ENCODE assay signal across 7 mouse cellular contexts in genomic region chr4:95052025-95052899, GRCm38 (mm10). TPM values are rescaled to one million over a fixed set of nuclear protein-coding genes. Genes with fewer than 3 reads are reported as not detected.
DNase-seq lines count a peak whose midpoint lies in the region; ATAC-seq and TF ChIP-seq lines count a peak whose summit lies in the region.

Gene Jun (minus strand): TSS chr4:95052222.

- H3K9ac ChIP-seq in intestine, postnatal 0 days (ENCODE audit: low read depth, low read length): peak within 1 kb of the TSS; percentile 99
- peak within 1 kb of the TSS; percentile 78 for H3K9ac ChIP-seq in midbrain, embryonic 12.5 days (replicated peaks)

- H3K27ac ChIP-seq in embryonic facial prominence, embryonic 10.5 days (replicated peaks): peak within 1 kb of the TSS; percentile 96
- peak within 1 kb of the TSS; percentile 99 for H3K27ac ChIP-seq in intestine, postnatal 0 days (ENCODE audit: low read depth, low read length)
- peak within 1 kb of the TSS; percentile 94 for H3K27ac ChIP-seq in midbrain, embryonic 12.5 days (replicated peaks)
- H3K27ac ChIP-seq in small intestine, adult 2 months (ENCODE audit: insufficient read depth, low read depth, low read length): peak within 1 kb of the TSS; percentile 99

- 0 out of 2 replicates have a peak, but pooled peaks cover 4% of the 10 kb centered on the region for H3K36me3 ChIP-seq in embryonic facial prominence, embryonic 10.5 days (replicated peaks)
- no peaks in the 10 kb centered on the region for H3K36me3 ChIP-seq in intestine, postnatal 0 days (ENCODE audit: control insufficient read depth, insufficient read depth)
- H3K36me3 ChIP-seq in midbrain, embryonic 12.5 days: no peaks in the 10 kb centered on the region
- H3K36me3 ChIP-seq in small intestine, adult 2 months (ENCODE audit: control insufficient read depth, insufficient read depth, low read length): peaks cover 4% of the 10 kb centered on the region; the same call in 1 of the 2 replicates

- intact Hi-C loops in left cerebral cortex, postnatal 4 days (cut with DNase I): loop anchor here (5.0 kb wide), 1 partner anchor 820 kb away; no protein-coding TSS in a partner anchor

- no peak for TF ChIP-seq CTCF in intestine, postnatal 0 days (IDR thresholded peaks at IDR 0.05; ENCODE audit: low read depth)
- no peak for TF ChIP-seq CTCF in small intestine, adult 2 months (IDR thresholded peaks at IDR 0.05; ENCODE audit: extremely low read depth, insufficient read length, insufficient replicate concordance, low read depth, low read length)

- H3K4me1 ChIP-seq in embryonic facial prominence, embryonic 10.5 days: peaks cover 43% of the 10 kb centered on the region
- H3K4me1 ChIP-seq in intestine, postnatal 0 days (replicated peaks; ENCODE audit: control insufficient read depth, insufficient read depth, low read length): no peaks in the 10 kb centered on the region; the same call in 1 of the 2 replicates
- peaks cover 39% of the 10 kb centered on the region for H3K4me1 ChIP-seq in midbrain, embryonic 12.5 days
- H3K4me1 ChIP-seq in small intestine, adult 2 months (ENCODE audit: control insufficient read depth, insufficient read depth, insufficient read length, low read length): no peaks in the 10 kb centered on the region; the same call in 1 of the 2 replicates

- peak; percentile 88 for ATAC-seq in intestine, postnatal 0 days
- ATAC-seq in midbrain, embryonic 12.5 days (ENCODE audit: low FRiP score, low read depth): peak; percentile 93

- peak within 1 kb of the TSS; percentile 89 for H3K4me3 ChIP-seq in embryonic facial prominence, embryonic 10.5 days
- peak within 1 kb of the TSS; percentile 98 for H3K4me3 ChIP-seq in intestine, postnatal 0 days (ENCODE audit: low read depth, low read length)
- peak within 1 kb of the TSS; percentile 67 for H3K4me3 ChIP-seq in midbrain, embryonic 12.5 days
- peak within 1 kb of the TSS; percentile 79 for H3K4me3 ChIP-seq in small intestine, adult 2 months (ENCODE audit: low read depth, low read length)

- H3K4me2 ChIP-seq in intestine, postnatal 0 days (replicated peaks; ENCODE audit: low read depth): peak within 1 kb of the TSS; percentile 77
- peak within 1 kb of the TSS; percentile 76 for H3K4me2 ChIP-seq in midbrain, embryonic 12.5 days (replicated peaks)

- H3K27me3 ChIP-seq in embryonic facial prominence, embryonic 10.5 days (replicated peaks; ENCODE audit: low read depth, poor library complexity, severe bottlenecking): no peaks in the 10 kb centered on the region
- no peaks in the 10 kb centered on the region for H3K27me3 ChIP-seq in intestine, postnatal 0 days (replicated peaks; ENCODE audit: control insufficient read depth, insufficient read depth, low read length)
- H3K27me3 ChIP-seq in midbrain, embryonic 12.5 days: no peaks in the 10 kb centered on the region; the same call in 1 of the 2 replicates
- H3K27me3 ChIP-seq in small intestine, adult 2 months (ENCODE audit: control insufficient read depth, insufficient read depth, low read length): no peaks in the 10 kb centered on the region

- H3K9me3 ChIP-seq in embryonic facial prominence, embryonic 10.5 days: no peaks in the 10 kb centered on the region
- no peaks in the 10 kb centered on the region for H3K9me3 ChIP-seq in intestine, postnatal 0 days (ENCODE audit: control insufficient read depth)
- no peaks in the 10 kb centered on the region for H3K9me3 ChIP-seq in midbrain, embryonic 12.5 days

- peak; percentile 99 for DNase-seq in adrenal gland, postnatal 10 days
- peak; percentile 100 for DNase-seq in embryonic facial prominence, embryonic 10.5 days (ENCODE audit: low spot score)
- no peak for DNase-seq in gonadal fat pad, adult 2 months (ENCODE audit: low read depth)
- peak; percentile 99 for DNase-seq in left cerebral cortex, postnatal 4 days

- WGBS in embryonic facial prominence, embryonic 10.5 days: under 1% methylated on average over 68 of the region's 68 CpGs
- WGBS in intestine, postnatal 0 days: 1% methylated on average over 67 of the region's 68 CpGs
- under 1% methylated on average over 68 of the region's 68 CpGs for WGBS in midbrain, embryonic 12.5 days
- under 1% methylated on average over 68 of the region's 68 CpGs for WGBS in small intestine, adult 2 months

- peak; percentile 100 for TF ChIP-seq POLR2A in small intestine, adult 2 months (IDR thresholded peaks at IDR 0.05; ENCODE audit: low read depth, low read length)

RNA-seq across cellular contexts. Expression of gene Jun, which starts in this region (rescaled TPM):
- total RNA-seq in adrenal gland, postnatal 10 days (2021): 10 to 100 TPM; 48.6 to 76.8 TPM
- 69.8 and 78.0 TPM in 2 replicates for polyA plus RNA-seq in embryonic facial prominence, embryonic 10.5 days (2016; fragmentation: Nextera tagmentation; extraction: Ambion mirVana)
- polyA plus RNA-seq in gonadal fat pad, adult 2 months (2012; rRNA removed): 23.1 and 33.1 TPM in 2 replicates
- 58.3 and 63.2 TPM in 2 replicates for polyA plus RNA-seq in intestine, postnatal 0 days (2015; fragmentation: Nextera tagmentation; extraction: Ambion mirVana)
- total RNA-seq in left cerebral cortex, postnatal 4 days (2021): 10 to 100 TPM; 35.5 to 37.4 TPM
- polyA plus RNA-seq in midbrain, embryonic 12.5 days (2016; fragmentation: Nextera tagmentation; extraction: Ambion mirVana): 70.8 and 80.6 TPM in 2 replicates
- 56.4 and 143 TPM in 2 replicates for polyA plus RNA-seq in small intestine, adult 2 months (2012; rRNA removed)
